Mouse (Mus musculus) heart, embryonic 16.5 days (tissue): Measurements from ENCODE around the gene Pcbd1. TPM values are rescaled to one million over a fixed set of nuclear protein-coding genes. Genes with fewer than 3 reads are reported as not detected.

Experiments
- ATAC-seq: fragments of 200-750 bp; cut with Nextera tagmentation; replicated peaks from 2 replicates; pipeline ENCODE4 v1.8.0; 2017; ENCODE audit warnings: moderate number of reproducible peaks; ENCODE audit not compliant: insufficient read depth, low FRiP score; ENCODE audit errors: extremely low read depth
- H3K27ac ChIP-seq: fragments of 300-500 bp; sonication (generic); 2 replicates; pipeline ENCODE4 v1.5.1; 2014; ENCODE audit warnings: mild to moderate bottlenecking, low read length, control low read depth, moderate library complexity
- H3K27me3 ChIP-seq: fragments of 300-500 bp; sonication (generic); 2 replicates; pipeline ENCODE4 v1.6.1; 2014; ENCODE audit warnings: low read length, mixed read lengths; ENCODE audit not compliant: control insufficient read depth, insufficient read depth
- H3K36me3 ChIP-seq: fragments of 300-500 bp; sonication (generic); 2 replicates; pipeline ENCODE4 v1.6.1; 2014; ENCODE audit not compliant: control insufficient read depth, insufficient read depth
- H3K4me1 ChIP-seq: fragments of 300-500 bp; sonication (generic); 2 replicates; pipeline ENCODE4 v1.6.1; 2014; ENCODE audit warnings: low read length, mixed read lengths; ENCODE audit not compliant: control insufficient read depth, insufficient read depth
- H3K4me2 ChIP-seq: fragments of 300-500 bp; sonication (generic); 2 replicates; pipeline ENCODE4 v1.6.1; 2014; ENCODE audit warnings: low read depth, mild to moderate bottlenecking, control low read depth, low read length
- H3K4me3 ChIP-seq: fragments of 300-500 bp; sonication (generic); 2 replicates; pipeline ENCODE4 v1.5.1; 2014; ENCODE audit warnings: mild to moderate bottlenecking, control low read depth, low read length
- H3K9ac ChIP-seq: fragments of 300-500 bp; sonication (generic); 2 replicates; pipeline ENCODE4 v1.6.1; 2014; ENCODE audit warnings: low read length, control low read depth
- H3K9me3 ChIP-seq: fragments of 300-500 bp; sonication (generic); replicated peaks from 2 replicates; pipeline ENCODE4 v1.6.1; 2016; ENCODE audit warnings: low read length; ENCODE audit not compliant: control insufficient read depth
- WGBS: fragments of 180-500 bp; shearing (Covaris S2); extraction: QIAGEN DNeasy Blood & Tissue Kit; methylation state at CpG from one replicate; pipeline ENCODE4 v1.1.7; 2014; 5-methylcytosine and 5-hydroxymethylcytosine counted together
- polyA plus RNA-seq: library from polyadenylated mRNA; unstranded; fragments of >200 nt; fragmentation: Nextera tagmentation; extraction: Ambion mirVana; gene quantifications from 2 replicates; pipeline ENCODE4 v1.2.1, GENCODE M21; 2015

Gene Pcbd1
- polyA plus RNA-seq, 1 experiment from 2014 or later, result 53.5 TPM

- Histone ChIP-seq H3K27ac (no peak overlapping the region), H3K9me3 (no peaks in the 10 kb centered on the region), H3K4me2 (no peak overlapping the region), H3K4me3 (no peak overlapping the region), H3K4me1 (peaks cover 23% of the 10 kb centered on the region), H3K27me3 (no peaks in the 10 kb centered on the region), H3K36me3 (no peaks in the 10 kb centered on the region), H3K9ac (no peak overlapping the region)
- ATAC-seq, result no peak
- 34% methylated on average over 8 of the region's 8 CpGs for WGBS
Observed at GRCm38 (mm10) chr10:61064635-61065034, 24.5 kb upstream of the Pcbd1 start.

- no peaks in the 10 kb centered on the region for H3K27me3 ChIP-seq
- 52% methylated on average over 13 of the region's 13 CpGs for WGBS
- no peaks in the 10 kb centered on the region for H3K9me3 ChIP-seq
- H3K4me1 ChIP-seq, result peaks cover 17% of the 10 kb centered on the region
- H3K27ac ChIP-seq, result no peak overlapping the region
- H3K36me3 ChIP-seq, result no peaks in the 10 kb centered on the region
- no peak overlapping the region for H3K4me3 ChIP-seq
- 0 out of 2 replicates have a peak, but pooled peaks have one; percentile 38 for ATAC-seq
- no peak overlapping the region for H3K9ac ChIP-seq
- no peak overlapping the region for H3K4me2 ChIP-seq
Observed at GRCm38 (mm10) chr10:61065287-61066005, 23.7 kb upstream of the Pcbd1 start.

DNA sequence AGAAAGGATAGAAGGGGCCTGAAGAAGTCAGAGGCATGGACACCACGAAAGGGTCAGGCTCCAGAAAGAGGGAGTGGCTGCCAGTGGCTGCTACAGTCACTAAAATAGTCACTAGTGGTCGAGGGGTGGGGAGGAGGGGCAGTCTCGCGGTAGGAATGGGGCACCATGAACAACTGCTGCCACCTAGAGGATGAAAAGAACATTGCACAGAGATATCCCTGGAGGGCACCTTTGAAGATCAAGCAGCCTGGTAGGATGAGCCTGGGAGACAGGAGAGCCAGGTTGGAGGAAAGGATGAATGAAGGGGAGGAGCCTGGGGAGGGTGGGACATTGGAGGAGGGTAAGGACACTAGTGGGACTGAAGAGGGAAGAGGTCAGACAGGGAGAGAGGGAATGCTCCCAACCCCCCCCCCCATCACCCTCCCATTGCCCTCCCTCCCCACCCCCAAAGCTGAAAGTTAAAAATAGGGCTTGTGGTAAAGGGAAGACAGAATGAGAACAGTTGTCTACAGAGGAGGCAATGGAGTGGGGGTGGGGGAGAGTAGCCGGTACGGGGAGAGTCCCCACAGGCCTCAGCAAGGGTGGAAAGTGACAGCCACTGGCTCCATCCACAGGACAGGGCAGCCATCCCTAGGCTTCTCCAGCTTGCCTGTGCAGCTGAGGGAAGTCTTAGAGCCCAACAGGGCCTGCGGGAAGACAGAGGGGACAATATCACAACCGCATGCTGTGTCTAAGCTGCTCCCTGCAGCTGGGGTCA is 20.5 kb upstream of the Pcbd1 start:
- Histone ChIP-seq H3K9me3 (no peaks in the 10 kb centered on the region), H3K4me2 (peak overlapping the region; percentile 32), H3K36me3 (no peaks in the 10 kb centered on the region), H3K27ac (peak overlapping the region; percentile 52), H3K4me3 (no peak overlapping the region), H3K9ac (no peak overlapping the region), H3K4me1 (peaks cover 17% of the 10 kb centered on the region), H3K27me3 (no peaks in the 10 kb centered on the region)
- peak; percentile 69 for ATAC-seq
- WGBS, result 9% methylated on average over 8 of the region's 8 CpGs

DNA sequence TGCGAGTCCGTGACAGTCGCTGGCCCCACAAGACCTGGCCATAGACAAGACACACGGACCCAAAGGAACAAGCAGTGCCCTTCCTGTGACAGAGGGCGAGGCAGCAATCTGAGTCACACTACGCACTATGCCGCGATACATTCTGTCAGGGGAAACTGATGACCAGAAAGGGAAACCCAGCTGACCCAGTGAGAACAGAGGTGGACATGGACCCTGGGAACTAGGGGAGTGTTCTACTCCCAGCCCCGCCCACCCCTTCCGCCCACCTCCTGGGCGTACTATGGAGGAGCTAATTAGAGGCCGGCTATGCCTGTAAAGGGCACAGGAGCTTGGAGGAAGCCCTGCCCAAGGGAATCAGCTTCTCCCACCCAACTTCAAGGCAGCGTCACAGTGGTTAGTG is 19.9 kb upstream of the Pcbd1 start:
- Histone ChIP-seq H3K4me2 (peak overlapping the region; percentile 26), H3K27ac (peak overlapping the region; percentile 52), H3K9me3 (no peaks in the 10 kb centered on the region), H3K4me1 (peaks cover 17% of the 10 kb centered on the region), H3K9ac (no peak overlapping the region), H3K4me3 (no peak overlapping the region), H3K36me3 (no peaks in the 10 kb centered on the region), H3K27me3 (no peaks in the 10 kb centered on the region)
- 13% methylated on average over 13 of the region's 13 CpGs for WGBS
- no peak for ATAC-seq

GRCm38 (mm10) chr10:61072324-61072723 is 16.8 kb upstream of the Pcbd1 start:
- Histone ChIP-seq H3K4me2 (no peak overlapping the region), H3K9ac (no peak overlapping the region), H3K9me3 (0 out of 2 replicates have a peak, but pooled peaks cover 3% of the 10 kb centered on the region), H3K27me3 (no peaks in the 10 kb centered on the region), H3K4me1 (peaks cover 7% of the 10 kb centered on the region; the same call in 1 of the 2 replicates), H3K27ac (no peak overlapping the region), H3K36me3 (no peaks in the 10 kb centered on the region), H3K4me3 (no peak overlapping the region)
- ATAC-seq, result no peak
- WGBS, result 15% methylated on average over 16 of the region's 16 CpGs

DNA sequence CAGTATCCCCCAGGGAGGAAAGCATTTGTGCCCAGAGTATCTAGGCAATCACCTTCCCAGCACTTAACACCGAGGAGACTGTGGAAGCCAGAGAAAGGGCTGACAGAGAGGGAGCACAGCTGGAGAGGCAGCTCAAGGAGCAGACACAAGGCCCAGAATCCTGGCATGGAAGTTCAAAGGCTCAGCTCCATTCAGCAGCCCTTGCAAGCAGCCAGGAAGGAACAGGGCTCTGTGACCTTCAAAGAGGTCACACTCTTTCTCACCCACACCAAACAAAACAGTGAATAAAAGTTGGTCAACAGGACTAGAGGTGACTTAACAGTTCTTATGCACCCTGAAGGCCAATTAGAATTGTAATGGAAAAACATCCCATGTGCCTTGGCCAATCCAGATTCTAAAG is 14.5 kb upstream of the Pcbd1 start:
- Histone ChIP-seq H3K4me2 (no peak overlapping the region), H3K36me3 (no peaks in the 10 kb centered on the region), H3K4me3 (no peak overlapping the region), H3K27ac (no peak overlapping the region), H3K27me3 (no peaks in the 10 kb centered on the region), H3K4me1 (no peaks in the 10 kb centered on the region), H3K9me3 (0 out of 2 replicates have a peak, but pooled peaks cover 3% of the 10 kb centered on the region), H3K9ac (no peak overlapping the region)
- WGBS, result 0% methylated on average over 1 of the region's 1 CpGs
- no peak for ATAC-seq

DNA sequence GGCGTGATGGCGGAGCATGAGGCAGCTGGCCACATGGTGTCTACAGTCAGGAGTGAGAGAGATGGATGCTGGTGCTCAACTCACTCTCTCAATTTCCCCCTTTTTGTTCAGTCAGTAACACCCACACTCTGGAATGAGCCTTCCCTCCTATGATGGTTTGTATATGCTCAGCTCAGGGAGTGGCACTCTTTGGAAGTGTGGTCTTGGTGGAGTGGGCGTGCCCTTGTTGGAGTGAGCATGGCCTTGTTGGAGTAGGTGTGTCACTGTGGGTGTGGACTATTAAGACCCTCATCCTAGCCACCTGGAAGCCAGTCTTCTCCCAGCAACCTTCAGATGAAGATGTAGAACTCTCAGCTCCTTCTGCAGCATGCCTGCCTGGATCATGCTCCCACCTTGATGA is 13.5 kb upstream of the Pcbd1 start:
- no peak overlapping the region for H3K4me3 ChIP-seq
- no peaks in the 10 kb centered on the region for H3K27me3 ChIP-seq
- no peaks in the 10 kb centered on the region for H3K36me3 ChIP-seq
- ATAC-seq, result no peak
- no peak overlapping the region for H3K4me2 ChIP-seq
- WGBS, result 89% methylated on average over 3 of the region's 3 CpGs
- H3K9me3 ChIP-seq, result 0 out of 2 replicates have a peak, but pooled peaks cover 3% of the 10 kb centered on the region
- H3K4me1 ChIP-seq, result no peaks in the 10 kb centered on the region
- no peak overlapping the region for H3K9ac ChIP-seq
- H3K27ac ChIP-seq, result no peak overlapping the region

GRCm38 (mm10) chr10:61080227-61080930 is 8.8 kb upstream of the Pcbd1 start:
- 39% methylated on average over 14 of the region's 14 CpGs for WGBS
- no peak overlapping the region for H3K9ac ChIP-seq
- no peaks in the 10 kb centered on the region for H3K36me3 ChIP-seq
- H3K4me2 ChIP-seq, result peak overlapping the region; percentile 44
- peak; percentile 88 for ATAC-seq
- no peaks in the 10 kb centered on the region for H3K4me1 ChIP-seq
- H3K9me3 ChIP-seq, result 0 out of 2 replicates have a peak, but pooled peaks cover 3% of the 10 kb centered on the region
- peak overlapping the region; percentile 19; the same call in 1 of the 2 replicates for H3K4me3 ChIP-seq
- H3K27ac ChIP-seq, result no peak overlapping the region
- no peaks in the 10 kb centered on the region for H3K27me3 ChIP-seq
